Mouse (Mus musculus): ENCODE data around the gene Mybpc1.

DNA sequence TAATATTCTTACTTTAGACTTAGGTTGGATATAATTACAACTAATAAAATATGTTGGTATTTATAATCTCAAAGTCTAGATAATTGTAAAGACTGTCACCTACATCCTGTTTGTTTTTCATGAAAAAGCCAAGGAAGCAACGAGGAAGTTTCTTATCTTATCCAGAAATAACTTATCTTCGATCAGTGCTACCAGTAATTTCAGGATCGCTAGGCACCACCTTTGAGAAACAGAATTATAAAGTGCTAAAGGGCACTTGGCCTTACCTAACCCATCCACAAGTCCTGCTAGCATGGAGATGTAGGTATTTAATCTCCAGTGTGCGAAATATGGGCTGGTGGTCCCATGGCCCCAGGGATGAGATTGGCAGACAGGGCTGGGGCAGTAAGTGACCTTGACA is 102.0 kb downstream of the Mybpc1 start:
- TF ChIP-seq MYOG (IDR thresholded peaks at IDR 0.05; ENCODE audit: control insufficient read depth, extremely low read depth, insufficient read length), result no peak
- no peak for TF ChIP-seq MAX (IDR thresholded peaks at IDR 0.05)

All from C2C12 (cell line).